Mouse (Mus musculus) Patski (cell line): ENCODE results near the gene Pnp. TPM values are rescaled to one million over a fixed set of nuclear protein-coding genes. Genes with fewer than 3 reads are reported as not detected.
"Not testable (repeated sequence)": the region's sequence is repeated elsewhere in the genome, so short reads cannot be mapped to it uniquely, and the experiment has no call there.

Source experiments
- ATAC-seq: fragments of 100-300 bp; one replicate; pipeline ENCODE4 v1.8.0; 2021
- CTCF ChIA-PET: fragments of 350-600 bp; sonication (Branson Sonifier 250); formaldehyde crosslinking; loops from one replicate; lab custom pipeline; 2022; ENCODE audit warnings: inconsistent platforms; lab: Charles Lee
- POLR2A ChIA-PET: fragments of 350-600 bp; sonication (Branson Sonifier 250); formaldehyde crosslinking; loops from one replicate; lab custom pipeline; 2022; ENCODE audit warnings: antibody characterized with exemption, inconsistent platforms; lab: Charles Lee
- DNase-seq: peaks from one replicate; pipeline ENCODE4 v3.0.0-alpha.2; 2011; ENCODE audit warnings: low read depth, low spot score
- H3K27me3 ChIP-seq: fragments of 371-371 bp; one replicate; pipeline ENCODE4 v1.5.1; 2021
- CTCF ChIP-seq: fragments of 100-300 bp; IDR thresholded peaks from one replicate; pipeline ENCODE4 v1.5.1; 2021
- in situ Hi-C: fragments of 300-500 bp; cut with MboI; formaldehyde crosslinking; loops from 3 replicates; pipeline ENCODE4 v1.11.1; 2018; ENCODE audit warnings: low pct_unique_long_range_greater_than_20kb, mixed read lengths
- polyA plus RNA-seq: library from polyadenylated mRNA; unstranded; gene quantifications from one replicate; pipeline ENCODE4 v1.2.3, GENCODE M21; 2021

Gene Pnp
- polyA plus RNA-seq, 1 experiment from 2014 or later, result 53.3 TPM

DNA sequence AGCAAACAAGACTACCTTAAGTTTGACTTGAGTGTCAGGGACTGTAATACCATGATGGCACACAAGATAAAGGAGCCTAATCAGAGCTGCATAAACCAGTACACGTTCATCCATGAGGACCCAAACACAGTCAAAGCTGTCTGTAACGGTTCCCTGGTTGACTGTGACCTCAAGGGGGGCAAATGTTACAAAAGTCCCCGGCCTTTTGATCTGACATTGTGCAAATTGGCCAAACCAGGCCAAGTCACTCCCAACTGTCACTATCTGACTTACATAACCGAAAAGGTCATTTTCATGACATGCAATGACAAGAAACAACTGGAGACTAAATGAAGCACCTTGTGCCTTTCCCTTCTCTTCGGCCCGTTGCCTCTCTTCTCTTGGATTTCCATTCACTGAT, 78.7 kb downstream of the Pnp start:
- ATAC-seq, result no peak

DNA sequence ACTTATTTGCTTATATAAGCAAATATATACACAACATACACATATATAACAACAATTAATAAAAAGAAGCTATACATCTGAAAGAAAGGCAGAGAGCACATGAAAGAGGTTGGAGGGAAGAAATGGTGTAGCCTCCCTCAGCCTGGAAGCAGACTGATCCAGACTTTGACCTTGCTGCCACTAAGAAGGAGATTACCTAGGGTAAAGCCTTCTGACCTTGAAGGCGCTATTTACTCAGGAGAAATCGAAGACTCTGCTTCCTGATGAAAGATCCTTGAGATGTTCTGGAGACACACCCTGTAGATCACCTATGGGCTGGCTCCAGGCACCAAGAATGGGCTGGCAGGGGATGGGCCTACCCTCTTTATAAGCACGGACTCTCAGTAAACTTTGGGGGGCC, 83.8 kb downstream of the Pnp start:
- in situ Hi-C loops, H3K27me3 ChIP-seq, CTCF ChIA-PET, DNase-seq, ATAC-seq, POLR2A ChIA-PET: not testable (repeated sequence)

More for the DNA sequence above, 78.7 kb downstream of the Pnp start:
- ChIA-PET POLR2A (no interaction called here), CTCF (interaction anchor here (0.7 kb wide), 1 partner anchor 17 kb away, joined by 3 read pairs; no protein-coding TSS in a partner anchor)
- in situ Hi-C loops, result no loop called here
- H3K27me3 ChIP-seq, result no peaks in the 10 kb centered on the region
- no peak for DNase-seq
- no peak for TF ChIP-seq CTCF

Other genes with a start within 250 kb of the Pnp start
- not detected for gene Olfr747, start 237.9 kb upstream of the Pnp start, polyA plus RNA-seq
- not detected for gene Olfr748, start 223.7 kb upstream of the Pnp start, polyA plus RNA-seq
- not detected for gene Olfr749, start 186.0 kb upstream of the Pnp start, polyA plus RNA-seq
- gene Ttc5, start 145.6 kb upstream of the Pnp start, polyA plus RNA-seq, result 62.0 TPM
- gene Ccnb1ip1, start 123.3 kb upstream of the Pnp start, polyA plus RNA-seq, result 0.04 TPM
- 28.0 TPM for gene Parp2, start 123.2 kb upstream of the Pnp start, polyA plus RNA-seq
- 19.6 TPM for gene Tep1, start 60.5 kb upstream of the Pnp start, polyA plus RNA-seq
- gene Klhl33, start 33.6 kb upstream of the Pnp start, polyA plus RNA-seq, result 0.44 TPM
- 54.3 TPM for gene Osgep, start 6.2 kb upstream of the Pnp start, polyA plus RNA-seq
- gene Apex1, start 6.1 kb upstream of the Pnp start, polyA plus RNA-seq, result 115 TPM
- 71.0 TPM for gene Pip4p1, start 226 bp upstream of the Pnp start, polyA plus RNA-seq
- gene Gm49342, start 13.4 kb downstream of the Pnp start, polyA plus RNA-seq, result 31.5 TPM
- 2.9 TPM for gene Pnp2, start 24.9 kb downstream of the Pnp start, polyA plus RNA-seq
- not detected for gene Rnase10, start 76.7 kb downstream of the Pnp start, polyA plus RNA-seq
- gene Rnase9, start 110.8 kb downstream of the Pnp start, polyA plus RNA-seq, result not detected
- not detected for gene Rnase11, start 119.1 kb downstream of the Pnp start, polyA plus RNA-seq
- gene Rnase12, start 126.6 kb downstream of the Pnp start, polyA plus RNA-seq, result not detected
- not detected for gene Olfr750, start 143.4 kb downstream of the Pnp start, polyA plus RNA-seq
- 45.7 TPM for gene Rnase4, start 160.0 kb downstream of the Pnp start, polyA plus RNA-seq
- gene Ang, start 160.1 kb downstream of the Pnp start, polyA plus RNA-seq, result 1.3 TPM
- gene Eddm3b, start 183.3 kb downstream of the Pnp start, polyA plus RNA-seq, result not detected
- not detected for gene Rnase6, start 192.8 kb downstream of the Pnp start, polyA plus RNA-seq
- not detected for gene Rnase1, start 215.7 kb downstream of the Pnp start, polyA plus RNA-seq
- gene Rnase2b, start 231.2 kb downstream of the Pnp start, polyA plus RNA-seq, result not detected